Mouse (Mus musculus) lung, postnatal 4 days (tissue): ENCODE data around the gene Zdhhc19.
A peak's percentile ranks its signal among the peaks of the same experiment; 100 is the strongest.

Experiments
- DNase-seq, 2 experiments: peaks; one replicate each; pipeline ENCODE4 v3.0.0; 2021

Zdhhc19 gene

DNA sequence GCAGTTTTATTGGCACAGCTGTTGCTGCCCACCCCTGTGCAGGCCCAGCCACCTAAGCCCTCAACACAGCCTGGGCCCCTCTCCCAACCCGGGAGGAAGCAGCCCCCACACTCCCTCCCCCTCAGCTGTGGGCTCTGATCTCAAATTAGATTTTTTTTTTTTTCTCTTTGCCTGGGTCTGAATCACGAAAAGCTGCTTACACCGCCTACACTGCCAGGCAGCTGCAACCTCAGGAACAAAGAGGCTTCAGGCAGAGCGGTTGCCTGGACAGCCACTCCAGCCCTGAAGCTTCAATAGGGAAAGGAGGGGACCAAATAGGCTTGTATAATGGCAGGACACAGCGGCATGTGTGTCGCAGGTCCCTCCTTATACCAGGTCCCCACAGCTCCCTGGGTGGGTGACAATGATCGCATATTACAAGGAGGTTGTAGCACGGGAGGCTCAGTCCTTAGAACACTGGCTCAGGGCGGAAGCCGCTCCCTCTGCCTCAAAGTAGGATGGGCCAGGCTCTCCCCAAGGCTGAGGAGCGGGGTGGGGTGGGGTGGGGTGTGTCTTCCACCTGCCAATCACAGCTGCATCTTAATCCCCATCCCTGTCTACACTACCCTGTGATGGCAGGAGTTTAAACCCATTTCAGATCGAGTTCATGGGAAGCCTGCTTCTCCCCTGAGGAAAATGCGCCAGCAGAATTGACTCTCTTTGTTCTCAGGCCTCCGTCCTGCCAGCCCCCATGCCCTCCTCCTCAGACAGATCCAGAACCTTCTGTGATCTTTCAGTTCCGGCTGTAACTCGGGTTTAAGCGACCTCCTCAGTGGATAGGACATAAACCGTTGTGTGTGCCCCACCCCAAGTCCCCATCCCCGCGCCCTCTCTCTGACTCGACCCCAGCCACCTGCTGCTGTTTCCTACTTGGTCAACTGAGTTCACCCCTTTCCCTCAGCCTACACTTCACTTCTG, 20.2 kb downstream of the Zdhhc19 start:
- DNase-seq: no peak

GRCm38 (mm10) chr16:32517785-32518481, 21.9 kb downstream of the Zdhhc19 start:
- no peak for DNase-seq

- DNase-seq: no peak
Measured at GRCm38 (mm10) chr16:32519656-32520371, 23.7 kb downstream of the Zdhhc19 start.

DNA sequence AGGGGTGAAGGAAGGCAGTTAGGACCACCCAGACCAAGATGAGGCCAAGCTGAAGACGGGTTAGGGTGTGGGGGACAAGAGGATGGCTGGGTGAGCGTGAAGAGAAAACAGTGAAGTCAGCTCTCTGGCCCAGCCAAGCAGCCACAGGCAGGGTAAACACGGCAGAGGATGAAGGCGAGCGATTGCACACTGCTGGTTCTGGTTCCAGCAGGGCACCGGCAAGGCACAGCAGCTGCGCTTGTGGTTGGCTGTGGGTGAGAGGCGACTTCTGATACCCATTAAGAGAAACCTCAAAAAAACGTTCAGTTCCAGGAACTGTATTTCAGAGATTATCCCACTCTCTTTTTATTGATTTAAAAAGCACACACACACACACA, 24.3 kb downstream of the Zdhhc19 start:
- peak; percentile 35 to 55 for DNase-seq

DNA sequence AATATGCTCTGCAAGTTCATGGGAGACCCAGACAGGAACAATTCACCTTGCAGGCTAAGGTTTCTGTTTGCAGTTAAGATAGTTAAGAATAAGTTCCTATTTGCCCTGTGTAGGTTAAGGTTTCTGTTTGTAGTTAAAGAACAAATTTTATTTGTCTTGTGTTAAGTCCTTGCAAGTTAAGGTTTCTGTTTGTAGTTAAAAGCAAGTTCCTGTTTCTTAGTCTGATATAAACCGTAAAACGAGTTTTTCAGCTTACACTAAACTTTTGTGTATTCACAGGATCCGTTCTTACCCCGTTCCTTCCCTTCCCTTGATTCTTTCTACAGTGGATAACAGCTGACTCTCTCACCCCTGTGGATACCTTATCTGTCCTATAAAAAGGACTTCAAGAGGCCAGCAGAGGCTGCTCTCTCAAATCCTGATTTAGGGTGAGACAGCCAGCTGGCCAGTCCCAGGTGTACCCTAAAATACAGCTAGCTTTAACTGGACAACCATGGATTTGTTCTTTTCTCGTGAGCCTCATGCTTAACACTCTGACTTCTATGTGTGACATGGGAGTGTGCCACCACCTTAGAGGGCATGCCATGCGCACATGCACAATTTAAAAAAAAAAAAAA, 26.6 kb downstream of the Zdhhc19 start:
- DNase-seq: no peak

DNA sequence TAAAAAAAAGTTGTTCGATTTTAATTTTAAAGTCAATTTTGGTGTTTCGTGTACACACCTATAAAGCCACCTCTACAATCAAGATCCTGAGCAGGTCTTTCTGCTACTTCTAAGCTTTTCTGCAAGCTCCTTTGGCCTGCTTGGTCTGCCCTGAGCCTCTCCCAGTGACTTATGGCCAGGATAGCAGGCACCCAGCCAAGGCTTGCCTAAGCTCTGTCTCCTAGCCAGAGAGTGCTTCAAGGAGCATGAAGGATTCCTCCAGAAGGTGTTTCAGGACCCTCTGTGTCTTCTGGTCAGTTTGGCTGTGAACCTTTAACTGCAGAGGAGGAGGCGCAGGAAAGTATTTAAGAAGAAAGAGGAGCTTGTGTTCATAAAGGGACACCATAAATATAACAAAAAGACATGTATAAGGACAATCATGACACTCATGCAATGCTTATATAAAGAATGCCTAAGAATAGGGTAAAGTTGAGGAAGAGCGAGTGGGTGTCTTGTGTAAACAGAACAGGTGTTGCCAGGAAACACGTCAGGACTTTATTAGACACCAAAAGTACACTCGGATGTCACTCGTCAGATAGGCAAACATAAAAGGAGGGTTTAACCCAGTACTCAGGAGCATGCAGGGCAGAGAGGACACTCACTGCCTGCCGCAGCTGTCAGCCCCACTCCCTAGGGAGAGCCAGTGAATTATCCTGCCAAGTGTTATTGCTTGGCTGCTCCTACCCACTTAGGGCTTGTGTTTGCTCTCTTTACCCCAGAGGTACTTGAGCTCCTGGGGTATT, 27.6 kb downstream of the Zdhhc19 start:
- peak; percentile 49 to 67 for DNase-seq

DNA sequence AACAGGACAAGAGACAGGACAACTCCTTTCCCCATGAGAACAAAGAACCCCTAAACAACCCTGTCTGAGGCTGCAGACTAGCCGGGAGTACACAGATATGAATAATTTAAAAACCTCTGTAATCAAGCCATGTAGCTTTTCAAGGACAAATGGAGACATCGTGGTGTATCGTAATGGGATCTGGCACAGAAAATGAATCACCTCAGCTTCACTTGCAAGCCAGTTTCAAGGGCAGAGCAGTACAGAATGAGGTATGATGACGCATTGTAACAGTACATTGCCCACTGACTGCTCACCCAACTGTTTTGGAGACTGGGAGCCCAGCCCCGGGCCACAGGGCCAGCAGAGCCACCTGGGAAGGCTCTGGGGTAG, 28.2 kb downstream of the Zdhhc19 start:
- no peak for DNase-seq

- no peak for DNase-seq
Measured at GRCm38 (mm10) chr16:32526906-32527305, 30.8 kb downstream of the Zdhhc19 start.

DNA sequence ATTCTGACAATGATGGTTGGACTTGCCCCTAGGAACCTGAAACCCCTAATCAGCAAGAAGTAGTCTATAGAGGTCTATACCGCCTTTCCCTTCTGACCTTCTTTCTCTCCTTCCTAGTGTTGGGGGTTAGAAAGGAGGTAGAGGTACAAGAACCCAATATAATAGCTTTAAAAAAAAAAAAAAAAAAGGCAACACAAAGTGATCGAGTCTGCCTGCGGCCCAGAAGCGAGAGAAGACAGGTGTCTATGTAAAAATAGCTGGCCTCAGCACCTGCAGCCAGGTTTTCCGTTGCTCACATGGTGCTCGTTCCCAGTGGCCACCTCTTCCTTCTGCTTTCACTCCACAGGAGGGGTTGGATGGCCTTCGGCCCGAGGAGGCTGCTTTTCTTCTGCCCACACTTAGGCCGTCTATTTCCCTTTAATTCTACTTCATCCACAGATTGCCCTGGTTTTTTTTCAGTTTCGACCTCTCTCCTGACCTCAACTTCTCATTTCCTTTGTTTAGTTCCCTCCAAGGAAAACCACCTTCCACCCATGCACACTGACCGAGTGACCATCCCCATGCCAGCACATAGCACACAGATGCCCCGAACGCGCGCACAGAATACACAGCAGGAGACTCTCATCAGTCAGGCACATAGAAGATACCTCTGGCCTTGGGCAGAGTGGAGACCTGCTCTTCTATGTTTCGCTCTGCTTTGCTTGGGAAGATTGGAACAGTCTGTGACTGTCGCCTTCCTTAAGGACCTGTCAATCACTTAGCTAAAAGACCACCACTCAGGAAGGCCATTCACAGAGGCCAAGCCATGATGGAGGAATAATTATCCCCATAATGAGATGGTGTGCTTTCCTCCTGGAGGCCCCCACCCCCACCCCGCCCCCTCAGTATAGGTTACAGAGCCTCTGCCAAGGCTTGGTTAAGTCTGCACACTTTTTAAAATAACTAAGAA, 37.1 kb downstream of the Zdhhc19 start:
- DNase-seq: no peak

- DNase-seq: no peak
Measured at GRCm38 (mm10) chr16:32535157-32535751, 39.2 kb downstream of the Zdhhc19 start.

GRCm38 (mm10) chr16:32537867-32538660, 42.0 kb downstream of the Zdhhc19 start:
- DNase-seq: no peak

GRCm38 (mm10) chr16:32538761-32539255, 42.7 kb downstream of the Zdhhc19 start:
- no peak for DNase-seq

- DNase-seq: no peak
Measured at GRCm38 (mm10) chr16:32541338-32542179, 45.5 kb downstream of the Zdhhc19 start.

DNA sequence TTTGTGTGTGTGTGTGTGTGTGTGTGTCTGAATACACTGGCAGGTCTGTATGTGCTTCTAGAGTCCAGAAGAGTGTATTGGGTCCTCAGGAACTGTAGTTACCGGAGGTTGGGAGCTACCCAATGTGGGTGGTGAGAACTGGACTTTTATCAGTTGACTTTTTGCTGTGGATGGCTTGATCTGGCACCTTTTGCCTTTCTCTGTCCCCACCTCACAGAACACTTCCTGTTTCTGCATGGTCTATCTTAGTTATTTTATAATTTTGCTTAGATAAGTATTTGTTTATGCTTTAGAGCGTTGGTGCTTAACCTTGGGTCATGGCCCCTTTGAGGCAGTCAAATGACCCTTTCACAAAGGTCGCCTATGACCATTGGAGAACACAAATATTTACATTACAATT, 47.4 kb downstream of the Zdhhc19 start:
- DNase-seq: no peak

GRCm38 (mm10) chr16:32547156-32548068, 51.3 kb downstream of the Zdhhc19 start:
- no peak for DNase-seq

DNA sequence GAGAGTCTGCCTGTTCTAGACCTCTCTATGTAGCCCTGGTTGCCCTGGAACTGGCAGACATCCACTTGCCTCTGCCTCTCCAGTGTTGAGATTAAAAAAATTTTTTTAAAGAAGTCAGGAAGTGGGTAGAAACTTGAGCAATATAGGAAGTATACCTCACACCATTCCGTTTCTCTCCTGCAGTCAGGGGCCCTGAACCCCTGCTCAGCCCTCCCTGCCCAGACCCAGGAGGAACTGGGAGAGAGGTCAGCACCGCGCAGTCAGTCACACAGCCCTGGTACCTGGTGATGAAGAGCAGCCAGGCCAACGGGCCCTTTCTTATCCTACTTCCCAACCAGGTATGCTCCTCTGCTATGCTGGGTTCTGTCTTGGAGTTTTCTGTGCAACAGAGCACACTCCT, 54.0 kb downstream of the Zdhhc19 start:
- DNase-seq: no peak

DNA sequence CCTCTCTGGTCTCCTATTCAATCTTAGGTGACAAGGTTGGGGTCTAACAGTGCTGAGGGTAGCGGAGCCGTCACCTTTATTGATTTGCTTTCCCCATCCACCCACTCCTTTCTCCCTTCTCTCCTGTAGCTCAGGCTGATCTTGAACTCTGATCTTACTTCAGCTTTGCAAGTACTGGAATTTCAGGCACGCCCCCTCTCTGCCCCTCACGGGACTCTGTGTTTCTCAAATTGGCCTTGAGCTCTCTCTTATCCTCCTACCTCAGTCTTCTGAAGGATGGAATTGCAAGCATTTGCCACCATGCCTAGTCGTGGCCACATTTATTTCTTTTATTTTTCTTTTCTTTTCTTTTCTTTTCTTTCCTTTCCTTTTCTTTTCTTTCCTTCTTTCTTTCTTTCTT, 54.4 kb downstream of the Zdhhc19 start:
- DNase-seq: no peak
